Mouse (Mus musculus) stomach, embryonic 14.5 days (tissue): ENCODE measurements around the gene Lamb3. TPM values are rescaled to one million over a fixed set of nuclear protein-coding genes. Genes with fewer than 3 reads are reported as not detected.

Experiments used
- ATAC-seq: fragments of 200-750 bp; cut with Nextera tagmentation; 2 replicates; pipeline ENCODE4 v1.8.0; 2017; ENCODE audit warnings: low read depth, moderate TSS enrichment; ENCODE audit not compliant: insufficient number of reproducible peaks, insufficient read depth, low FRiP score
- H3K27ac ChIP-seq: fragments of 300-500 bp; sonication (generic); 2 replicates; pipeline ENCODE4 v1.5.1; 2014; ENCODE audit warnings: mild to moderate bottlenecking, low read length, moderate library complexity, mixed read lengths
- H3K27me3 ChIP-seq: fragments of 300-500 bp; sonication (generic); 2 replicates; pipeline ENCODE4 v1.6.1; 2014; ENCODE audit warnings: low read length, control low read depth, mixed read lengths; ENCODE audit not compliant: control insufficient read depth, insufficient read depth
- H3K36me3 ChIP-seq: fragments of 300-500 bp; sonication (generic); 2 replicates; pipeline ENCODE4 v1.6.1; 2014; ENCODE audit warnings: mild to moderate bottlenecking, control low read depth, low read length, moderate library complexity, mixed read lengths; ENCODE audit not compliant: control insufficient read depth, insufficient read depth
- H3K4me1 ChIP-seq: fragments of 300-500 bp; sonication (generic); 2 replicates; pipeline ENCODE4 v1.6.1; 2014; ENCODE audit warnings: low read length, control low read depth, mixed read lengths; ENCODE audit not compliant: control insufficient read depth, insufficient read depth
- H3K4me2 ChIP-seq: fragments of 300-500 bp; sonication (generic); replicated peaks from 2 replicates; pipeline ENCODE4 v1.6.1; 2014; ENCODE audit warnings: low read depth, low read length, control low read depth
- H3K4me3 ChIP-seq: fragments of 300-500 bp; sonication (generic); 2 replicates; pipeline ENCODE4 v1.5.1; 2014; ENCODE audit warnings: low read depth, low read length, control low read depth
- H3K9ac ChIP-seq: fragments of 300-500 bp; sonication (generic); replicated peaks from 2 replicates; pipeline ENCODE4 v1.6.1; 2014; ENCODE audit warnings: low read depth, mild to moderate bottlenecking, control low read depth, low read length, moderate library complexity, mixed read lengths
- H3K9me3 ChIP-seq: fragments of 300-500 bp; sonication (generic); 2 replicates; pipeline ENCODE4 v1.6.1; 2016; ENCODE audit warnings: low read depth, low read length, control low read depth; ENCODE audit not compliant: control insufficient read depth
- WGBS: fragments of 180-500 bp; shearing (Covaris S2); extraction: QIAGEN DNeasy Blood & Tissue Kit; methylation state at CpG from one replicate; pipeline ENCODE4 v1.1.7; 2014; 5-methylcytosine and 5-hydroxymethylcytosine counted together
- polyA plus RNA-seq: library from polyadenylated mRNA; unstranded; fragments of >200 nt; fragmentation: Nextera tagmentation; extraction: Ambion mirVana; gene quantifications from 2 replicates; pipeline ENCODE4 v1.2.1, GENCODE M21; 2014

The Lamb3 gene
- polyA plus RNA-seq, 1 experiment from 2014 or later, result 9.7 TPM

DNA sequence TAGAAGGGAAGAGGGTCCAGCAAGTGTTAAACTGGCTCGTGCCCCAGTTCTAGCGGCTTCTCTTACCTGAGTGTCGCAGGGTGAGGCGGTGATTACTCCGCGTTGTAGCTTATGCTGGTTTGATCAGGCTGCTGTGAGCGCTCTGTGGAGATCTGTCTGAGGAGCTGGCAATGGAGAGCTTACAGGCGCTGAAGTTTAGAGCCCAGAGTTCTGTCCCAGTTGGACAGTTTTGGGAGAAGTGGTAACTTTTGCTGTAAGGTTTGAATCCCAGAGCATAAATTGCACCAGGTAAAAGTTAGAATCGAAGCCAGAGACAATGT lies 33.7 kb upstream of the Lamb3 start:
- no peak for ATAC-seq
- Histone ChIP-seq H3K4me1 (peaks cover 24% of the 10 kb centered on the region), H3K9ac (peak overlapping the region; percentile 80), H3K4me2 (peak overlapping the region; percentile 60), H3K4me3 (peak overlapping the region; percentile 77), H3K9me3 (no peaks in the 10 kb centered on the region), H3K27ac (peak overlapping the region; percentile 84), H3K36me3 (no peaks in the 10 kb centered on the region), H3K27me3 (no peaks in the 10 kb centered on the region)
- 13% methylated on average over 9 of the region's 9 CpGs for WGBS

DNA sequence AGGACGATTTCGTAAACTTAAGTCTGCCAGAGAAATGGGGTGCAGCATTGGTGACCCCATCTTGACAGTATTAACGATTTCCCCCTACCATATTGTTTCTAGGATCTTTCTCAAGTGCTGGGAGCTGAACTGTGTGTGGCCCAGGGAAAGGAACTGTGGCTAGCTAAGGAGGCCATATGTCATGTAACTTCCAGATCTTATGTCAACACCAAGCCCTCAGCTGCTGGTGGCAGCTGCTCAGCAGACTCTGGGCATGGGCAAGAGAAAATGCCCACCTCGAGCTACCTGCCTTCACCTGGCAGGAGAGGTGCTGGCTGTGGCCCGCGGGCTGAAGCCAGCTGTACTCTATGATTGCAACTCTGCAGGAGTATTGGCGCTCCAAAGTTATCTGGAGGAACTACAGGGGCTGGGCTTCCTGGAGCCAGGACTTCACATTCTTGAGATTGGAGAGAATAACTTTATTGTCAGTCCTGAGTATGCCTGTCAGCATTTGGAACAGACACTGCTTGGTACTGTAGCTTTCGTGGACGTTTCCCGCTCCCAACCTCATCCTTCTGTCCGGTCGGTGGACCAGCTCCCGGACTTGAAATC lies 33.3 kb upstream of the Lamb3 start:
- ATAC-seq, result no peak
- Histone ChIP-seq H3K27me3 (no peaks in the 10 kb centered on the region), H3K4me2 (peak overlapping the region; percentile 60), H3K36me3 (no peaks in the 10 kb centered on the region), H3K9me3 (no peaks in the 10 kb centered on the region), H3K9ac (peak overlapping the region; percentile 80; the same call in 1 of the 2 replicates), H3K4me1 (peaks cover 22% of the 10 kb centered on the region), H3K27ac (peak overlapping the region; percentile 84), H3K4me3 (peak overlapping the region; percentile 77; the same call in 1 of the 2 replicates)
- WGBS, result 77% methylated on average over 13 of the region's 13 CpGs

DNA sequence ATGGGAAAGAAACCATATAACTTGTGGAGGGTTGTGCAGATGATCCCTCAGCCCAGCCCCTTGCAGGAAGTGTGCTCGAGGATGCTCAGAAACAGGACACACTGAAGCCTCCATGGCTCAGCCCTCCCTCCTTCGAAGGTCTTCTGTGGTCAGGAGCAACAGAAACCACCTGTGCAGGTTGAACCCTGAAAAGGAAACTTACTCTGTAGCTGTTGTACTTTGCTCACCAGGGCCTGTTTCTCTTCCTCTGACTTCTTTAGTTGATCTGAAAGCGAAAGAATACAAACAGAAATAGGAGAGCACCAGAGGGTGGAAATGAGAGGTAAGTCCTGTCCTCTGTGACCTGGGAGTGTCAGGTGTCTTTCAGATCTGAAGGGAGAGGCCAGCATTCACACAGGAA lies 26.4 kb upstream of the Lamb3 start:
- Histone ChIP-seq H3K36me3 (no peaks in the 10 kb centered on the region), H3K4me1 (no peaks in the 10 kb centered on the region), H3K9me3 (no peaks in the 10 kb centered on the region), H3K9ac (no peak overlapping the region), H3K27me3 (no peaks in the 10 kb centered on the region), H3K4me2 (no peak overlapping the region), H3K4me3 (no peak overlapping the region), H3K27ac (no peak overlapping the region)
- 69% methylated on average over 3 of the region's 3 CpGs for WGBS
- ATAC-seq, result no peak

DNA sequence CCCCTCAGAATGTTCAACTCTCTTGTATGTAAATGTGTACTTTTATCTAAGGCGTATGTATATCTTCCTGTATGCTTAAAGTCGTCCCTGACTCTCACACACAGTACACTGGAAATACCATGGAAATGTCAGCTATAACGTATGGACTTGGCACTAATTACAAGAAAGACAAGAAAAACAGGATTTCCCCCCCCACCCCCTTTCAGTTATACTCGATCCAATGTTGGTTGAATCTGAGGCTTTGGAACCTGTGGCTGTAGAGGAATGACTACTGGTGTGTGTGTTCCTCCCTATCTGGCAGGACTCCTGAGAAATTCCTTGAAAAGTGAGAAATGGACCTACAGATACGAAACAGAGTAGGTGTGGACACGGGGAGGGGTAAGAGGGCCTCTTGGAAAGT lies 19.2 kb upstream of the Lamb3 start:
- Histone ChIP-seq H3K27ac (peak overlapping the region; percentile 76; the same call in 1 of the 2 replicates), H3K9ac (no peak overlapping the region), H3K4me1 (peaks cover 27% of the 10 kb centered on the region), H3K4me3 (no peak overlapping the region), H3K27me3 (no peaks in the 10 kb centered on the region), H3K9me3 (no peaks in the 10 kb centered on the region), H3K4me2 (no peak overlapping the region), H3K36me3 (no peaks in the 10 kb centered on the region)
- WGBS, result 56% methylated on average over 6 of the region's 6 CpGs
- no peak for ATAC-seq

DNA sequence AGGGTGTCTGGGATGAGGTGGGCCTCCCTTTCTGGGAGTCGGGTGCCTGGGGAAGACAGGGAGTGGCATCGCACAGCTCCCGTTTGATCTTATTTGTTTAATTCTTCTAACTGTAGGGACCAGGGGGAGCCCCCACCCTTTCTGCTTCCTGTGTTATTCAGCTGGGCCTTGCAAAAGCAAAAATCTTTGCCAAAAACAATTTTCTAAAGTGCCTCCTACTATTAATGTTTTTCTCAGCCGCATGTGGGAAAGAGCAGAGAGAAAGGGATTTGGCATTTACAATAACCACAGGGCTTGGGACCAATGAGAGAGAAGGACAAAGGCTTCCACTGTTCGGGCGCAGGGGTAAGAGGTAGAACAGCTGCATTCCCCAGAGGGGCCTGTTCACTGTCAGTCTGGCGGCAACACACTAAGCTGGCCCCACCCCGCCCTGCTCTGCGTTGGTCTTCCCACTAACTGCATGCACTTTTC lies 18.3 kb upstream of the Lamb3 start:
- no peaks in the 10 kb centered on the region for H3K36me3 ChIP-seq
- peak overlapping the region; percentile 76 for H3K27ac ChIP-seq
- peak; percentile 96 for ATAC-seq
- no peak overlapping the region for H3K9ac ChIP-seq
- H3K4me2 ChIP-seq, result peak overlapping the region; percentile 0; the same call in 1 of the 2 replicates
- peaks cover 27% of the 10 kb centered on the region for H3K4me1 ChIP-seq
- WGBS, result 7% methylated on average over 9 of the region's 9 CpGs
- H3K4me3 ChIP-seq, result no peak overlapping the region
- H3K9me3 ChIP-seq, result no peaks in the 10 kb centered on the region
- H3K27me3 ChIP-seq, result no peaks in the 10 kb centered on the region

DNA sequence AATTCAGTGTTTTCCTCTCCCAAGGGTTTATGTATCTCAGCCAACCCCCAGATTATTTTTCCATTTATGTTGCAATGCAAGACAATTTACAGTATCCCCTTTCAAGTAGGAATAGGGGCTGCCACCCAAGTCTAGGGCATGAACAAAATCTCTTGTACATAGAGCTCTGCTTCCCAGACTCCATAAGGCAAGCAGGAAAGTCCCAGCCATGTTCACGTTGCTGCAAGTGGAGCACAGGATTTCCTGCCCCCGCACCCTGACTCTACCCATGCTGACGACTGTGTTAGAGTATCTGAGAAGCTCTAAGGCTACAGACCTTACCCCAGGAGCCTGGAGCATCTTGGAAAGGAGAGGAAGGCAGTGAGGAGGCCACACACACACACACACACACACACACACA lies 17.7 kb upstream of the Lamb3 start:
- Histone ChIP-seq H3K4me1 (peaks cover 27% of the 10 kb centered on the region), H3K4me2 (0 out of 2 replicates have a peak overlapping the region, but pooled peaks have one; percentile 0), H3K36me3 (no peaks in the 10 kb centered on the region), H3K9me3 (no peaks in the 10 kb centered on the region), H3K27ac (peak overlapping the region; percentile 76), H3K27me3 (no peaks in the 10 kb centered on the region), H3K9ac (no peak overlapping the region), H3K4me3 (no peak overlapping the region)
- 26% methylated on average over 3 of the region's 3 CpGs for WGBS
- ATAC-seq, result no peak

DNA sequence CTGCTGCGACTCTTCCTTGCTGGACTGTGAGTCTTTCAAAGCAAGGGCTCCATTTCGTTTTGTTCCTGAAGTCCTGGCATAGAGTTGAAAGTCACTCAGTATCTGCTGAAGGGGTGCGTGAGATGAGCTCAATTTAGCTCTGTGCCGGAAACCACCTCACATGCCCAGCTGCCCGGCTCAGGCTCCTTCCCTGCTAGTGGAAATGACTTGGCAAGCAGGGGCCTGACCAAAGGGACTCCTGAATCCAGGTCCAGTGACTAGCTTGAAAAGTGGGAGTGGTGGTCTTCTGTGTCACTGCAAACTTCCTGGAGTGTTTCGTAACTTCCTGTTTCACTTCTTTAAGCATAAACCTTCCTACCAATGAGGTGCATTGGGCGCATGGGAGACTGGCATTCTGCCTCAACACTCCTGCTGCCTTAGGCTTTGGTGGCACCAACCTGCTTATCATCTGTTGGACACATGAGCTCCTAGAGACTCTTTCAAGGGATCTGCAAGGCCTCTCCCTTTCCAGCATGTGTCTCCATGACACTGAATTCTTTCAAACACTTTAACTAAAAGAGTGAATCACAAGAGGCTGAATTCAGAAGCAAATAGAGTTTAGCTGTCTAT lies 15.7 kb upstream of the Lamb3 start:
- no peak for ATAC-seq
- Histone ChIP-seq H3K9me3 (no peaks in the 10 kb centered on the region), H3K27me3 (no peaks in the 10 kb centered on the region), H3K4me2 (no peak overlapping the region), H3K4me1 (peaks cover 27% of the 10 kb centered on the region), H3K4me3 (no peak overlapping the region), H3K9ac (no peak overlapping the region), H3K36me3 (no peaks in the 10 kb centered on the region), H3K27ac (no peak overlapping the region)
- WGBS, result 82% methylated on average over 7 of the region's 7 CpGs

DNA sequence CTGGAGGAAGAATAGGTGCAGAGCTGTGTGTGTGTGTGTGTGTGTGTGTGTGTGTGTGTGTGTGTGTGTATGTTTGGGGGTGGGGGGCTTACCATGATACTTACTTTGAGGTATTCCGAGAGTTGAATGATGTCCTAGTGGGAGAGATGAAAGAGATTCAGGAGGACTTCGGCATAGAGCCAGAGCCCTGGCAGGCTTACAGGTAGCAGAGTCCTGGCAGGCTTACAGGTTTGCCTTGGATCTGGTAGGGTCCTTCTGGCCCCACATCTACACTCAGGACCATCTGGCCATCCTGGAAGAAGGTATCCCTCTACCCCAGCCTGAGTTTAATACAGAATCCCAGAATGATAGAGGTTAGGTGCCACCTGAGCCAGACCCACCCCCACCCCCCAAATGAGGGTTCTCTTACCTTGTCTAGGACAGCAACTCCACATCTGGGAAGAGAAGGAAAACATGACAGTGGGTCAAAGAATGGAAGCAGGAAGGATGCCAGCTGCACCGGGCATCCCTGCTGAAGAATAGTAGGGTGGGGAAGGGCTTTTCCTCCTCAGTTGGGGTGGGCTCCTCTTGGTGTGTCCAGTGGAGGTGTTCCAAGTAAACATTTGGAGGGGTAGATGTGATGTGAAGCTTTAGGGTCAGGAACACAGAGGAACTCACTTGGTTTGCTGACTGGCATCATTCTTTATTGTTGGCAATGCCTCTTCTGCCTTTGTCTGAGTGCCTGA lies 12.9 kb upstream of the Lamb3 start:
- H3K27ac ChIP-seq, result no peak overlapping the region
- peaks cover 10% of the 10 kb centered on the region for H3K4me1 ChIP-seq
- H3K9me3 ChIP-seq, result no peaks in the 10 kb centered on the region
- H3K4me3 ChIP-seq, result no peak overlapping the region
- 78% methylated on average over 3 of the region's 3 CpGs for WGBS
- no peak for ATAC-seq
- no peak overlapping the region for H3K9ac ChIP-seq
- no peak overlapping the region for H3K4me2 ChIP-seq
- H3K27me3 ChIP-seq, result no peaks in the 10 kb centered on the region
- no peaks in the 10 kb centered on the region for H3K36me3 ChIP-seq
